Mouse (Mus musculus) thymus, adult 2 months (tissue): ENCODE measurements around the gene Ripply1.

ENCODE experiments used
- CTCF ChIP-seq: fragments of 200-500 bp; IDR thresholded peaks from 2 replicates; pipeline ENCODE4 v1.5.1; 2012; ENCODE audit warnings: mild to moderate bottlenecking, control low read depth, low read length, moderate library complexity, borderline replicate concordance; ENCODE audit not compliant: control insufficient read depth, poor library complexity, insufficient read depth; ENCODE audit errors: extremely low read depth
- POLR2A ChIP-seq: fragments of 200-500 bp; IDR thresholded peaks from 2 replicates; pipeline ENCODE4 v1.6.1; 2012; ENCODE audit warnings: mild to moderate bottlenecking, low read length, control low read depth, moderate library complexity; ENCODE audit not compliant: control insufficient read depth, poor library complexity, insufficient read depth; ENCODE audit errors: extremely low read depth

GRCm38 (mm10) chrX:139781563-139781962 is 590 bp downstream of the Ripply1 start:
- TF ChIP-seq CTCF: no peak
- no peak for TF ChIP-seq POLR2A
